Mouse (Mus musculus): ENCODE measurements around the gene Szrd1. TPM values are rescaled to one million over a fixed set of nuclear protein-coding genes. Genes with fewer than 3 reads are reported as not detected.

Gene Szrd1
- polyA plus RNA-seq, 1 experiment from 2014 or later: 32.0 TPM

DNA sequence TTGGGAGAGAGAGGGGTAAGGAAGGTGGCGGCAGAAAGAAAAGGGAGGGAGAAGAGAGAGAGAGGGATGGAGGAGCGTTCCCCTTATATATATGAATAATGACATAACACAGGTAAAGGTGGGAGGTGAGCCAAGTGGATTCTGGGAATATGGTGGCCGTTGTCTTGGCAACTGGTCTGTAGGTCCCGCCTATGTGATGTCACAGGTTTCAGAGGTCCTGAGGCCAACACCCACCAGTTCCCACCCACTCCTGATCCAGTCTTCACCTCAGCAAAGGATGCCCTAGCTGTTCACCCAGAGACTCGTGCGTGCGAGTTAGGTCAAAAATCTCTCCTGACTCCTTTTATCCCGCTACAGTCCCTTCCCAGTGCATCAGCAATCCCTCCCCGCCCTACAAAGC is 38.3 kb downstream of the Szrd1 start:
- ATAC-seq (ENCODE audit: low FRiP score, low read depth): no peak
- WGBS: 91% methylated on average over 9 of the region's 9 CpGs
- H3K4me1 ChIP-seq: 0 out of 2 replicates have a peak, but pooled peaks cover 2% of the 10 kb centered on the region

DNA sequence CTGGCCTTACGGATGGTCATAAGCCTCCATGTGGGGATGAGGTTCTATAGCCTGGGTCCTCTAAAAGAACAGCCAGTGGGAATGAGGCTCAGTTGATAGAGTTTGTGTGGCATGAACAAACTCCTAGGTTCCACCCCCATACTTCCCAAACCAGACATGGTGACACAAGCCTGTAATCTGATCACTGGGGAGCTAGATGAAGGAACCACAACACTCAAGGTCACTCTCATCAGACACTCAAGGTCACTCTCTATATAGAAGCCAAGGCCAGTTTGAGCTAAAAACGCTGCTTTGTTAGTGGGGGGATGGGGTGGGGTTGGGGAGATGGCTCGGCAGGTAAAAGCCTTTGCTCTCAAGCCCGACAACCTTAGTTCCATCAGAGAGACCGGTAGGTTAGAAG is 39.6 kb downstream of the Szrd1 start:
- Histone ChIP-seq H3K36me3 (no peaks in the 10 kb centered on the region), H3K4me1 (0 out of 2 replicates have a peak, but pooled peaks cover 2% of the 10 kb centered on the region), H3K9ac (no peak overlapping the region), H3K9me3 (no peaks in the 10 kb centered on the region), H3K27me3 (replicated peaks) (no peaks in the 10 kb centered on the region), H3K4me2 (replicated peaks) (no peak overlapping the region), H3K27ac (no peak overlapping the region), H3K4me3 (no peak overlapping the region)
- ATAC-seq (ENCODE audit: low FRiP score, low read depth): no peak
- WGBS: 72% methylated on average over 5 of the region's 5 CpGs

More for the DNA sequence above, 38.3 kb downstream of the Szrd1 start:
- Histone ChIP-seq H3K9me3 (no peaks in the 10 kb centered on the region), H3K36me3 (no peaks in the 10 kb centered on the region), H3K4me2 (replicated peaks) (no peak overlapping the region), H3K27me3 (replicated peaks) (no peaks in the 10 kb centered on the region), H3K27ac (no peak overlapping the region), H3K9ac (no peak overlapping the region), H3K4me3 (no peak overlapping the region)

DNA sequence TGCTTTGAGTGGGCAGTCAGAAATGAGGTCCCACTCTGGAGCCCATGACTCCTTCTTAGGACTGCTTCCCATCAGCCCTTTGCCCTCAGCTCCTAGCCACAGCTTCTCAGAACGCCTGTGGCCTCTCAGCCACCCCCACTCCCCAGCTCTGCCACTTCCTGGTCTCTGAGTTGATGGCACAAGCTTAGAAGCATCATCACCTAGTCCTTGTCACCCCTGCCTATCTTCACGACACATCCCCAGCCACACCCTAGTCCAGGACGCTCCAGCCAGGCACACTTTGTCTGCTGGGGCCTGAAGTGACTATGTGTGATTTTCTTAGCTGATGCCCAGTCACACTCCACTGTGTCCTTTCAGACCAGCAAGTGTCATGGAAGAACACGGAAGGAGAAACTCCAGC is 40.6 kb downstream of the Szrd1 start:
- H3K4me2 ChIP-seq (replicated peaks): no peak overlapping the region
- no peaks in the 10 kb centered on the region for H3K36me3 ChIP-seq
- H3K9ac ChIP-seq: no peak overlapping the region
- no peak overlapping the region for H3K27ac ChIP-seq
- 0 out of 2 replicates have a peak, but pooled peaks cover 2% of the 10 kb centered on the region for H3K4me1 ChIP-seq
- ATAC-seq (ENCODE audit: low FRiP score, low read depth): no peak
- no peak overlapping the region for H3K4me3 ChIP-seq
- H3K9me3 ChIP-seq: no peaks in the 10 kb centered on the region
- H3K27me3 ChIP-seq (replicated peaks): no peaks in the 10 kb centered on the region
- WGBS: 84% methylated on average over 4 of the region's 4 CpGs

DNA sequence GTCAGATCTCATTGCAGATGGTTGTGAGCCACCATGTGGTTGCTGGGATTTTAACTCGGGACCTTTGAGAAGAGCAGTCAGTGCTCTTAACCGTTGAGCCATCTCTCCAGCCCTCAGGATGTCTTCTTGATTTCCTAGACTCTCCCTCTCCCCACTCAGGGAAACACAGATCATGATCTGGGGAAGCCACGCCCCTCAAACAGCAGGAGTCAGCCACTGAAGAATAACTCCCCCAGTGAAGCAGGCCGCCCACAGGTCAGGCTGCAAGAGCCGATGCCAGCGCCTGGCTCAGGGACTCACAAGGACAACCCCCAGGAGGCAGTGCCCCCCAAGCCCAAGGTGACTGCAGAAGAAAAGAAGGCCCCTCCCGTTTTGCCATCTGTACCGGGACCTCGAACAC is 42.9 kb downstream of the Szrd1 start:
- ATAC-seq (ENCODE audit: low FRiP score, low read depth): no peak
- H3K36me3 ChIP-seq: no peaks in the 10 kb centered on the region
- H3K27me3 ChIP-seq (replicated peaks): no peaks in the 10 kb centered on the region
- 0 out of 2 replicates have a peak, but pooled peaks cover 2% of the 10 kb centered on the region for H3K4me1 ChIP-seq
- no peak overlapping the region for H3K27ac ChIP-seq
- WGBS: 14% methylated on average over 9 of the region's 9 CpGs
- 0 out of 2 replicates have a peak overlapping the region, but pooled peaks have one; percentile 14 for H3K4me2 ChIP-seq (replicated peaks)
- no peak overlapping the region for H3K4me3 ChIP-seq
- H3K9me3 ChIP-seq: no peaks in the 10 kb centered on the region
- H3K9ac ChIP-seq: no peak overlapping the region

DNA sequence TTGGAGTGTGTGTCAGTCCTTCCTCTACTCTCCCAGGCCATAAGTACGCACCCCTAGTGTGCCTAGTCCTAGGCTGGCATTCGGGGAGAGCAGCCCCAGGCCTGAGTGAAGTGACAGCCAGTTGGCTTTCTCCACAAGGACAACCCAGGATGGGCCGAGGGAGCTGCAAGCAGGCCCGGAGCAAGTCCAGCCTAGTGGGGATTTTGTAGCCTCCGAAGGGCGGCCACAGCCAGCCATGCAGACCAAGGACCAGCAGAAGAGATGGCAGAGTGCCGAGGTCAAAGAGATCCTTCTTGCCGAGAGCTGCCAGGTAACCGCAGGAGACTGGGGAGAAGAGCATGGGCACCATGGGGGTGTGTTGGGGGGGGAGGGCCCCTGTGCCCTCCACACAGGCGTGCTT is 44.6 kb downstream of the Szrd1 start:
- H3K9me3 ChIP-seq: no peaks in the 10 kb centered on the region
- H3K36me3 ChIP-seq: no peaks in the 10 kb centered on the region
- H3K4me3 ChIP-seq: no peak overlapping the region
- no peak overlapping the region for H3K27ac ChIP-seq
- no peak overlapping the region for H3K4me2 ChIP-seq (replicated peaks)
- H3K9ac ChIP-seq: no peak overlapping the region
- H3K4me1 ChIP-seq: 0 out of 2 replicates have a peak, but pooled peaks cover 2% of the 10 kb centered on the region
- WGBS: 85% methylated on average over 10 of the region's 10 CpGs
- ATAC-seq (ENCODE audit: low FRiP score, low read depth): no peak
- H3K27me3 ChIP-seq (replicated peaks): no peaks in the 10 kb centered on the region

- Histone ChIP-seq H3K9me3 (no peaks in the 10 kb centered on the region), H3K4me1 (no peaks in the 10 kb centered on the region), H3K27ac (no peak overlapping the region), H3K27me3 (replicated peaks) (no peaks in the 10 kb centered on the region), H3K4me2 (replicated peaks) (no peak overlapping the region), H3K4me3 (no peak overlapping the region), H3K9ac (no peak overlapping the region), H3K36me3 (no peaks in the 10 kb centered on the region)
- no peak for ATAC-seq (ENCODE audit: low FRiP score, low read depth)
- 72% methylated on average over 9 of the region's 9 CpGs for WGBS
These were observed 50.9 kb downstream of the Szrd1 start for GRCm38 (mm10) chr4:141088714-141089113.

DNA sequence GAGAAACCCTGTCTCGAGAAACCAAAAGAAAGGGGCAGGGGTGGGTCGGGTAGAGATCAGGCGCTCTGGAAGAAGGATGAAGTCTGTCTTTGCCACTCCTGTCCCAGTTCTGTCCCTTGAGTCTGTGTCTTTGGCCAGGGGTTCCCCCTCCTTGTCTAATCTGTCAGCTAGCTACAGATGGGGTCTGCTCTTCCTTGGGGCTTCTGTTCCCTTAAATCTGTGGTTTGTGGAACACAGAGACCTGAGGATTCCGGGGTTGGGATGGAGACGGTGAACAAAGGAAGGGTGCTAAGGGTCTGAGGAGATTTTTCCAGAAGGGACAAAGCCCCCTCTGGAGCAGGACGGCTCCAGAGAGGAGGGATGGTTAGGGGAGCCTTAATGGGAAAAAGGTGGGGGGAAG is 51.5 kb downstream of the Szrd1 start, which contains the start of gene Spata21:
Spata21 (plus strand) TSS at position 301 of the 400 bp plus-strand sequence.
- Histone ChIP-seq H3K4me2 (replicated peaks) (no peak within 1 kb of the TSS), H3K27me3 (replicated peaks) (no peaks in the 10 kb centered on the region), H3K9me3 (no peaks in the 10 kb centered on the region), H3K4me3 (no peak within 1 kb of the TSS), H3K4me1 (no peaks in the 10 kb centered on the region), H3K27ac (no peak within 1 kb of the TSS), H3K36me3 (no peaks in the 10 kb centered on the region), H3K9ac (no peak within 1 kb of the TSS)
- ATAC-seq (ENCODE audit: low FRiP score, low read depth): no peak
- 78% methylated on average over 6 of the region's 6 CpGs for WGBS

- no peak for ATAC-seq (ENCODE audit: low FRiP score, low read depth)
- Histone ChIP-seq H3K27ac (no peak overlapping the region), H3K9me3 (no peaks in the 10 kb centered on the region), H3K4me2 (replicated peaks) (no peak overlapping the region), H3K27me3 (replicated peaks) (no peaks in the 10 kb centered on the region), H3K36me3 (no peaks in the 10 kb centered on the region), H3K9ac (no peak overlapping the region), H3K4me3 (no peak overlapping the region), H3K4me1 (no peaks in the 10 kb centered on the region)
- 75% methylated on average over 10 of the region's 10 CpGs for WGBS
These were observed 52.7 kb downstream of the Szrd1 start for GRCm38 (mm10) chr4:141086862-141087261.

GRCm38 (mm10) chr4:141078510-141079137 is 61.0 kb downstream of the Szrd1 start:
- Histone ChIP-seq H3K36me3 (peaks cover 10% of the 10 kb centered on the region), H3K27ac (no peak overlapping the region), H3K4me1 (peaks cover 15% of the 10 kb centered on the region), H3K4me3 (no peak overlapping the region; the same call in 1 of the 2 replicates), H3K9ac (no peak overlapping the region), H3K27me3 (replicated peaks) (no peaks in the 10 kb centered on the region), H3K9me3 (no peaks in the 10 kb centered on the region), H3K4me2 (replicated peaks) (peak overlapping the region; percentile 97; the same call in 1 of the 2 replicates)
- 74% methylated on average over 18 of the region's 18 CpGs for WGBS
- ATAC-seq (ENCODE audit: low FRiP score, low read depth): peak; percentile 58; the same call in 1 of the 2 replicates

DNA sequence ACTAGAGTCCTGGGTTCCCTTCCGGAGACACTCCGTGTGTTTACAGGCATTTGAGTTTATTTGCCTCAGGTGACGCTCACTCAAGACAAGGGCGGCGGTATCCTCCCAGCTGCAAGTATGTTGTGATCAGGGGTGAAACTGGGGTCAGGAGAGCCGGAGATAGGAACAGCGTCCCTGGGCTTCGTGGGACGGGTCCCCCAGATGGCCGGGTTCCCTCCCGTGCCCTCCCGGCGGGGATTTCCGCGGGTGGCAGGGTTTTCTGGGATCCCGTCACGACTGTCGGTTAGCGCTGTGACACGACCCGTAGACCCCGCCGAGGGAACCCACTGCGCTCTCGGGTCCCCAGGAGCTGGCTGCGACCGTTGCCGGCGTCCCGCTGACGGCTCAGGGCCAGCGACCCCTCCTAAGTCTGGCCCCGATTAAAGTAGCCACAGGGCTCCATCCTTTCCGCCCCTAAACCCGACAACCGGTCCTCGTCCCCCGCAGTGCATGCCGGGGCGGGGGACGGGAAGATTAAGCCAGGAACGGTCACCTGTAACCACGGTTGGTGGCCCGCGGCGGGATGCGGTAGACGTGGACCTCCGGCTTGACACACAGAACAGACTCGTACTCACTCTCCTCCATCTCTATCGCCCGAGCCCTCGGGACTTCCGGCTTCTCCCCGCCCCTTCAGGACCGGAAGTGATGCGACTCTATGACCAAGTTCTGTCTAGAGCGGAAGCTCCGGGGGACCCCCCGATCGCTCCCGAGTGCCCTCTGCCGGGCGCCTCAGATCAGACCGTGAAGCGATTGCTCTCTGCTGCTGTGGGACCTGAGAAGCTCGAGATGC is 61.7 kb downstream of the Szrd1 start, which contains the start of gene Necap2:
Necap2 (minus strand) TSS at position 677 of the 829 bp plus-strand sequence.
- Histone ChIP-seq H3K4me2 (replicated peaks) (peak within 1 kb of the TSS; percentile 97), H3K4me1 (peaks cover 15% of the 10 kb centered on the region), H3K9ac (peak within 1 kb of the TSS; percentile 93), H3K9me3 (no peaks in the 10 kb centered on the region), H3K36me3 (peaks cover 17% of the 10 kb centered on the region), H3K27ac (no peak within 1 kb of the TSS; the same call in 1 of the 2 replicates), H3K4me3 (peak within 1 kb of the TSS; percentile 94), H3K27me3 (replicated peaks) (no peaks in the 10 kb centered on the region)
- under 1% methylated on average over 67 of the region's 67 CpGs for WGBS
- ATAC-seq (ENCODE audit: low FRiP score, low read depth): peak; percentile 95

DNA sequence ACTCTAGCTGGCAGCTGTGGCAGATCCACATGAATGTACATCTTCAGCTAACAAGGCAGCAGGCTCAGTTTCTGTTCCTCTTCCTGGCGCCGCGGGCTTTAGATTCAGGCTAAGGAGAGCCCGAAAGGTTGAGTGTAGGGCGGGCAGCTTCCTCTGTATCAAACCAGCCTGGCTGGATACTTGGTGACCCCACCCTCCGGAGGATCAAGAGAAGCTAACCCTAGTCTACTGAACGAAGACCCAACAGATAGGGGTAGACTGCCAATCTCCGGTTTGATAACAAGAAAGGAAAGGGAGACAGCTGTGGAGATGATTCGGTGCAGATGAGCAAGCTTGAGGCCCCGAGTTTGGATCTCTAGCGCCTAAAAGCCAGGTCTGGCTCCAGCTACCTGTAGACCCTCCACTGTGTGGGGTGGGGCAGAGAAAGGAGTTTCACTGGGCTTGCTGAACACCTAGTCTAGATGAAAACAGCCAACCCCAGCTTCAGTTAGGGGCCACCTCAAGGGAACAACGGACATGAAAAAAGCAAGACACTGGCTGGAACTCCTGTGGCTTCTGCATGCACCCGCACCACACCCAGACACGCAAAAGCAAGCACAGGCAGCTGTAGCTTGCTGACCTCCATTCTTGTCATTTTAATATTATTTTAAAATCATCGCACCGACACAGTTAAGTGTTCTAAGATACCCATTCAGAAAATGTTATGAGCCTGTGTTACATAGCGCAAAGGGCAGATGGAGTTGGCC is 62.6 kb downstream of the Szrd1 start:
- no peak overlapping the region for H3K27ac ChIP-seq
- WGBS: 83% methylated on average over 17 of the region's 17 CpGs
- peaks cover 15% of the 10 kb centered on the region for H3K4me1 ChIP-seq

GRCm38 (mm10) chr4:141074109-141074508 is 65.5 kb downstream of the Szrd1 start:
- Histone ChIP-seq H3K4me2 (replicated peaks) (no peak overlapping the region), H3K27me3 (replicated peaks) (no peaks in the 10 kb centered on the region), H3K4me3 (no peak overlapping the region), H3K27ac (no peak overlapping the region), H3K9ac (no peak overlapping the region), H3K9me3 (no peaks in the 10 kb centered on the region), H3K4me1 (peaks cover 15% of the 10 kb centered on the region), H3K36me3 (peaks cover 52% of the 10 kb centered on the region)
- ATAC-seq (ENCODE audit: low FRiP score, low read depth): no peak
- 96% methylated on average over 4 of the region's 4 CpGs for WGBS

More for the DNA sequence above, 62.6 kb downstream of the Szrd1 start:
- no peaks in the 10 kb centered on the region for H3K9me3 ChIP-seq
- peak overlapping the region; percentile 93 for H3K9ac ChIP-seq
- ATAC-seq (ENCODE audit: low FRiP score, low read depth): no peak
- no peaks in the 10 kb centered on the region for H3K27me3 ChIP-seq (replicated peaks)
- H3K4me2 ChIP-seq (replicated peaks): peak overlapping the region; percentile 97
- peaks cover 26% of the 10 kb centered on the region for H3K36me3 ChIP-seq
- H3K4me3 ChIP-seq: peak overlapping the region; percentile 94
